Mouse (Mus musculus) CD4-positive, CD25-positive, alpha-beta regulatory T cell, adult 9 weeks (primary cell): Measurements from ENCODE around the gene Max. TPM values are rescaled to one million over a fixed set of nuclear protein-coding genes. Genes with fewer than 3 reads are reported as not detected.

Experiments used
- polyA plus RNA-seq: library from polyadenylated mRNA; unstranded; fragments of 100-300 nt; shearing (Covaris generic); gene quantifications from one replicate; pipeline ENCODE4 v1.2.1, GENCODE M21; 2017

Max gene
- 195 TPM for polyA plus RNA-seq

GRCm38 (mm10) chr12:76961932-76962891 lies at the start of gene Max:
Max (minus strand) TSS chr12:76962201.

Other genes with a start within 250 kb of the Max start
- 192 TPM for gene Churc1, start 196.7 kb downstream of the Max start, polyA plus RNA-seq
- gene Fntb, start 196.6 kb downstream of the Max start, polyA plus RNA-seq = 28.0 TPM
- gene Gpx2, start 166.6 kb downstream of the Max start, polyA plus RNA-seq = not detected
- not detected for gene Rab15, start 139.3 kb downstream of the Max start, polyA plus RNA-seq